Mouse (Mus musculus) C2C12 (cell line): ENCODE results near the gene Gm39566. TPM values are rescaled to one million over a fixed set of nuclear protein-coding genes. Genes with fewer than 3 reads are reported as not detected.

Experiments used
- H3K27me3 ChIP-seq: one replicate; pipeline ENCODE4 v1.6.1; 2011; ENCODE audit not compliant: control insufficient read depth, insufficient read depth, insufficient read length
- H3K36me3 ChIP-seq: one replicate; pipeline ENCODE4 v1.6.1; 2011; ENCODE audit not compliant: control insufficient read depth, insufficient read depth
- H3K4me3 ChIP-seq: one replicate; pipeline ENCODE4 v1.5.1; 2011; ENCODE audit warnings: mild to moderate bottlenecking, control low read depth; ENCODE audit not compliant: poor library complexity, insufficient read depth, severe bottlenecking
- H3K79me2 ChIP-seq: one replicate; pipeline ENCODE4 v1.6.1; 2011; ENCODE audit not compliant: control insufficient read depth, insufficient read depth
- H3K79me3 ChIP-seq: one replicate; pipeline ENCODE4 v1.6.1; 2011; ENCODE audit warnings: low read depth, control low read depth
- H3ac ChIP-seq: one replicate; pipeline ENCODE3; 2011; ENCODE audit warnings: low read depth; ENCODE audit not compliant: control insufficient read depth, insufficient read length
- CEBPB ChIP-seq: IDR thresholded peaks from one replicate; pipeline ENCODE4 v1.6.1; 2011; ENCODE audit warnings: low read depth, mild to moderate bottlenecking, control low read depth, moderate library complexity
- CTCF ChIP-seq: IDR thresholded peaks from one replicate; pipeline ENCODE4 v1.5.1; 2011; ENCODE audit not compliant: control insufficient read depth, insufficient read depth, insufficient read length
- FOSL1 ChIP-seq: IDR thresholded peaks from one replicate; pipeline ENCODE4 v1.8.0; 2011; ENCODE audit warnings: mild to moderate bottlenecking, low read length; ENCODE audit not compliant: poor library complexity, insufficient read depth, severe bottlenecking
- MAX ChIP-seq: IDR thresholded peaks from one replicate; pipeline ENCODE4 v1.6.1; 2011; ENCODE audit warnings: mild to moderate bottlenecking, control low read depth
- MYOD1 ChIP-seq: IDR thresholded peaks from one replicate; pipeline ENCODE4 v1.6.1; 2011; ENCODE audit warnings: low read depth; ENCODE audit not compliant: control insufficient read depth, insufficient read length
- MYOG ChIP-seq: IDR thresholded peaks from one replicate; pipeline ENCODE4 v1.6.1; 2011; ENCODE audit not compliant: control insufficient read depth, insufficient read length; ENCODE audit errors: extremely low read depth
- USF1 ChIP-seq: IDR thresholded peaks from one replicate; pipeline ENCODE4 v1.6.1; 2011; ENCODE audit warnings: low read depth, mild to moderate bottlenecking, control low read depth, moderate library complexity
- polyA plus RNA-seq: library from polyadenylated mRNA; unstranded; fragments of >200 nt; fragmentation: generic; extraction: Trizol; gene quantifications from one replicate; pipeline ENCODE4 v1.2.1, GENCODE M21; 2012; ENCODE audit warnings: missing spikeins

Gene Gm39566
- polyA plus RNA-seq, 1 experiment = not detected

GRCm38 (mm10) chr11:69793429-69793828, 21.7 kb downstream of the Gm39566 start:
- no peaks in the 10 kb centered on the region for H3K27me3 ChIP-seq
- peaks cover 31% of the 10 kb centered on the region for H3K36me3 ChIP-seq
- TF ChIP-seq FOSL1 = no peak
- TF ChIP-seq USF1 = no peak
- no peak for TF ChIP-seq MAX
- TF ChIP-seq CTCF = no peak
- no peak for TF ChIP-seq CEBPB
- no peak for TF ChIP-seq MYOD1
- TF ChIP-seq MYOG = no peak
- no peaks in the 10 kb centered on the region for H3K79me2 ChIP-seq
- H3K4me3 ChIP-seq = no peak overlapping the region
- H3K79me3 ChIP-seq = no peaks in the 10 kb centered on the region
- no peak overlapping the region for H3ac ChIP-seq

GRCm38 (mm10) chr11:69791420-69791819, 23.7 kb downstream of the Gm39566 start:
- TF ChIP-seq USF1 (no peak), MYOD1 (no peak), CEBPB (no peak), CTCF (no peak), FOSL1 (no peak), MAX (no peak)
- H3K79me3 ChIP-seq = no peaks in the 10 kb centered on the region
- no peaks in the 10 kb centered on the region for H3K79me2 ChIP-seq
- no peak overlapping the region for H3ac ChIP-seq
- no peak overlapping the region for H3K4me3 ChIP-seq
- no peaks in the 10 kb centered on the region for H3K27me3 ChIP-seq
- peaks cover 31% of the 10 kb centered on the region for H3K36me3 ChIP-seq

- peaks cover 40% of the 10 kb centered on the region for H3K36me3 ChIP-seq
- H3K4me3 ChIP-seq = no peak overlapping the region
- no peak overlapping the region for H3ac ChIP-seq
- no peaks in the 10 kb centered on the region for H3K27me3 ChIP-seq
- no peaks in the 10 kb centered on the region for H3K79me2 ChIP-seq
- H3K79me3 ChIP-seq = no peaks in the 10 kb centered on the region
- TF ChIP-seq CEBPB (no peak), MAX (no peak), CTCF (no peak), USF1 (no peak), MYOD1 (no peak), FOSL1 (no peak), MYOG (no peak)
These were observed 25.7 kb downstream of the Gm39566 start for GRCm38 (mm10) chr11:69789431-69789830.

DNA sequence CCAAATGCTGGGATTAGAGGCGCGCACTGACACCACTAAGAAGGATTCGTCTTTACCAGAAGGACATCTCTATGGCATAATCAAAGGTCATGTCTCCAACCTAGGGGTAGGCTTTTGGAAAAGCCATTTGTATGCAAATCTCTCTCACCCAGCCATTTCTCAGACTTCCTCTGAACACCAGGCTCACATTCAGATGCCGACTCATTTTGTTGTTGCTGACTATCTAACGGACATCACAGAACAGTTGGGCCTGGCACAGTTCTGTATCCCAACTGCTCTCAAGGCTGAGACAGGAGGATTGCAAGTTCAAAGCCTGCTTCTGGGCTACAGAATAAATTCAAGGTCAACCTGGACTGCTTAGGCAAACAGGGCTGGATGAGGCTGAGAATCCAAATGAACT, 27.8 kb downstream of the Gm39566 start:
- H3K4me3 ChIP-seq = no peak overlapping the region
- no peaks in the 10 kb centered on the region for H3K27me3 ChIP-seq
- no peaks in the 10 kb centered on the region for H3K79me3 ChIP-seq
- H3K79me2 ChIP-seq = no peaks in the 10 kb centered on the region
- TF ChIP-seq MYOG (no peak), FOSL1 (no peak), MYOD1 (no peak), CEBPB (no peak), CTCF (no peak), USF1 (no peak), MAX (no peak)
- peaks cover 39% of the 10 kb centered on the region for H3K36me3 ChIP-seq
- H3ac ChIP-seq = no peak overlapping the region

GRCm38 (mm10) chr11:69784793-69785272, 30.3 kb downstream of the Gm39566 start:
- Histone ChIP-seq H3ac (no peak overlapping the region), H3K27me3 (no peaks in the 10 kb centered on the region), H3K79me2 (no peaks in the 10 kb centered on the region), H3K79me3 (no peaks in the 10 kb centered on the region), H3K4me3 (no peak overlapping the region), H3K36me3 (peaks cover 27% of the 10 kb centered on the region)
- TF ChIP-seq MYOG (no peak), CTCF (no peak), CEBPB (no peak), MAX (no peak), MYOD1 (no peak), USF1 (no peak), FOSL1 (no peak)

DNA sequence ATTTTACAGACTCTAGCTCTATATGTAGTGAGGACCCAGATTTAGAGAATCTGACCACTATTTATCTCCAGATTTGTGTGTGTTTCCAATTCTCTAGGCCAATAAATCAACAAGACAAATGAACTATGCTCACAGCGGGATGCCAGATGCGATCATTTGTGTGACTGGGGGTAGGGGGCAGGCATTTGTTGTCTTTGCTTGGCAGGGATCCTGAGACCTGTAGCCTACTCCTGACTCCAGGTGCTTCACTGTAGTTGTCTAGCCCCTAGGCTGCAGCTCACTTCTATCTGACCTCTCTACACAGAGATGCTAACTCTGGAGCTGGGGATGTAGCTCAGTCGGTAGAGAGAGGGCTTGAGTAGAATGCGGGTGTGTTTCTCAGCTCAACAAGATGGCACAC, 33.3 kb downstream of the Gm39566 start:
- H3K27me3 ChIP-seq = no peaks in the 10 kb centered on the region
- no peak overlapping the region for H3ac ChIP-seq
- peaks cover 20% of the 10 kb centered on the region for H3K36me3 ChIP-seq
- no peaks in the 10 kb centered on the region for H3K79me2 ChIP-seq
- no peak for TF ChIP-seq MYOD1
- TF ChIP-seq MAX = no peak
- no peak for TF ChIP-seq CTCF
- no peak for TF ChIP-seq USF1
- TF ChIP-seq CEBPB = no peak
- TF ChIP-seq FOSL1 = no peak
- no peak for TF ChIP-seq MYOG
- no peaks in the 10 kb centered on the region for H3K79me3 ChIP-seq
- H3K4me3 ChIP-seq = no peak overlapping the region
